Mouse (Mus musculus): ENCODE results near the gene Pabpc1l.

GRCm38 (mm10) chr2:164041523-164041922 is 16.3 kb downstream of the Pabpc1l start:
- no peak for TF ChIP-seq CTCF (IDR thresholded peaks at IDR 0.05; ENCODE audit: borderline replicate concordance, insufficient read depth, low read depth, low read length)
- no peak for TF ChIP-seq POLR2A (IDR thresholded peaks at IDR 0.05; ENCODE audit: borderline replicate concordance, insufficient read depth, low read length)

All from cerebellum, adult 2 months (tissue).